Mouse (Mus musculus): Measurements from ENCODE around the gene Lhpp.
A peak's percentile ranks its signal among the peaks of the same experiment; 100 is the strongest.

Gene Lhpp

DNA sequence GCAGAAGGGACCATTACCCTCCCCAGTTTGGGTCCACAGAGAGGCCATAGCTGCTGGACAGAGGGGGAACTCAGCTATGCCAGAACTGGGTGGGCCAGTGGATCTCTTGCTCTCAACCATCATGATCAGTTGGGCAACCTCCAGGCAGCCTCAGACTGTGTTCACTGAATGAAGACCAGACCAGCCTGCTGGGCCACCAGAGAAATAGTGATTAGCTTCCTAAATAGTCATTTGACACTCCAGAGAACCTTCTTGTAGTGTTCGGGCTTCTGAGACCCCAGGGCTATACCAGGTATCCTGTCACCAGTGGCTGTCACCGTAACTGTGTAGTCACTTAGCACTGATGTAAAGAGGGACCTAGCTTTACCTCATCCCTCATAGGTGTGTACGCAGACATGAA is 71.9 kb downstream of the Lhpp start:
- no peak for DNase-seq (ENCODE audit: low read depth)

DNA sequence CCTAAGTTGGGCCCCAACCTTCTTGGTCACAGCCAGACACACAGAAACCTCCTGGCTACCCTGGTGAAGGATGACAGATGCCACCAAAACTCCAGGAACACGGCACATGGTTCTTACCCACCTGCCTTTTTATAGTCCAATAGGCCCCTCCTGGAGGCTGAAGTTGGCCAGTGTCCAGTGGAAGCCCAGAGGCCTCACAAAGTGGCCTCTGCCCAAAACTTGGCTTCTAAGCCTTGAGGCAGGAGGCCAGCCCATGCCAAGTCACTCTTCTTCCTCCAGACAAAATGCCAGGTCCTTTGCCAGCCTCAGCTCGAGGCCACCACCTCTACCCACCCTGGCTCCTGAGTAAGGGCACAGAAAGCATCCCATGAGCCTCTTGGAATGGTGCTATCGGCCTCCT is 72.5 kb downstream of the Lhpp start:
- no peak for DNase-seq (ENCODE audit: low read depth)

DNA sequence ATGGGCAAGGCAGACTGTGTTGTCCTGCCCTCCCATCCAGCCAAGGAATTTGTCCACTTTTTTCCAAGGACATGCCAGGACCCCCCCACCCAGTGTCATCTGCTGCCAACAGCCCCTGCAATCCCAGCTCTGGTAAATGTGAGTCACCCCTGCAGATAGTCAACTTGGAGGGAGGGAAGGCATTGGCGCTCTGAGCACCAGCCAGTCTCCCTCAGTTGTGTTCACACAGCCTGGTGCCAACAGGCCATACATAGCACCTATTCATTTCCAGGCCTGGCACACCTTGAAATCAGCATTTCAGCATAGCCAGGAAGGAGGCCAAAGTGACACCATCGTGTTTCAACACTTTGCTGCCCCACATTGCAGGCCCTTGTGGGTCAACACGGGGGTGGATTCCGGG is 73.5 kb downstream of the Lhpp start:
- no peak for DNase-seq (ENCODE audit: low read depth)

DNA sequence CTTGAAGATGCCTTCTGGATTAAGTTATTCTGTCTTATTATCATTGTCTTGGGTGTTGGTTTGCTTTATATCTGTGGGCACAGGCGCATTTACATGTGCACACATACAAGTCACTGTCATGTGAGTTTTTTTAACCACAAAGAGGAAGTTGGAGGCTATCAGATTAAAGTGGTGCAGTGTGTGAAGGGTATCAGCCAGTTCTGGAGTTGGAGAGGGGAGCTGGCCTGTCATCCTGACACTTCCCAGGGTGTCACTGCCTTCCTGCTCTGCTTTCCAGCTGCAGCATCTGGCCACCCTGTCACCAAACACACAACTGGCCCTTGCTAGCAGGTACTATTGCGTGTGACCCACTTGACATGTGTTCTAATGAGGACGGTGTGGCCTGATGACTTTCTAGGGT is 76.1 kb downstream of the Lhpp start:
- peak; percentile 57 for DNase-seq (ENCODE audit: low read depth)

DNA sequence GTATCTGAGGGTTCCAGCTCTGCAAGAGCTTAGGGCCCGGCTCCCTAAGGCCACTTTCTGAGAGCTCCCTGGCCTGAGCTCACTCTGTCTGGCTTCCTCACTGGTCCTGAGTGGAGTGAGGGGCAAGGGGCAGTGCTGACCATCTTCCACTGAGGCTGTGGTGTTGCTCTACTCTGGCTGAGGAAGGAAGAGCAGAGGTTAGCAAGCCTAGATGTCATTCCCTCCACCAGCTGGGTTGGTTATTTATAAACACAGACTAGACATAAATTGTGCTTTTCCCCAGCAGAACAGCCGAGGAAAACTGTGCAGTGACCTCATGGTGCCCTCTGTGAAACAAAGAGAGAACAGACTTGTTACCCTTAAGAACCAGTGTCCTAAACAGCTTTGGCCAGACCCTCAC is 77.5 kb downstream of the Lhpp start:
- no peak for DNase-seq (ENCODE audit: low read depth)

DNA sequence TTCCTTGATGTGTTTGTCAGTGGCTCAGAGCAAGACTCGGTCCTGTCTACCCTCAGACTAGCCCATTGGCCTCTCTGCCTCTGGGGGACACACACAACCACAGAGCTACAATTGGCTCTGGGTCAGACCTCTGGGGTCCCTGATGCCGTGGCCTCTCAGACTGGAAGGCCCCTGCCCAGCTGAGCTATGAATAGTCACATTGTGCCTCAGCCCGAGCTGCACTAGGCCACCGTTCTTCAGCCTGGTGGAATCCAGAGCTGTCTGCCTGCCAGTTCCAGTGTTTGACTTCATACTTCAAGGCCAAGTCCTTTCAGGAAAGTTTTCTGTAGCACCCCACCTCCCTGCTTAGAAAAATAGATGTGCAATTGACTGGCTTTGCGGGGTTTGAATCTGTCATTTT is 78.3 kb downstream of the Lhpp start:
- DNase-seq (ENCODE audit: low read depth): no peak

DNA sequence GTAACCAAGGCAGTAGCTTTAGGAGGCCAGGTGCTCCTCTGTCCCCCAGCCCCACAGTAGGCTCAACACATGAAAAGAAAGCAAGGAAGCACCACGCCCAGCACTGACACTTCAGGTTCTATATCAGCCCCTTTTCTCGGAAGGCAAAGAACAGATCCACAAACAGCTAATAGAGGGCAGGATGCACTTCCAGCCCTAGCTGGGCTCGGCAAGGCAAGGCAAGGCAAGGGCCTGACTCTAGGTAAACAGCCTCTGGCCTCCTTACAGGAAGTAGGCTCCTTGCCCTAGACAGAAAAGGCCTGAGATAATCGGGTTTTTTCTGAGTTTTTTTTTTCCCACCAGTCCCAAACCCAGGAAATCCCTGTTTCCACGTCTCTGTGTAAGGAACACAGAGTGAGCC is 79.3 kb downstream of the Lhpp start:
- DNase-seq (ENCODE audit: low read depth): no peak

DNA sequence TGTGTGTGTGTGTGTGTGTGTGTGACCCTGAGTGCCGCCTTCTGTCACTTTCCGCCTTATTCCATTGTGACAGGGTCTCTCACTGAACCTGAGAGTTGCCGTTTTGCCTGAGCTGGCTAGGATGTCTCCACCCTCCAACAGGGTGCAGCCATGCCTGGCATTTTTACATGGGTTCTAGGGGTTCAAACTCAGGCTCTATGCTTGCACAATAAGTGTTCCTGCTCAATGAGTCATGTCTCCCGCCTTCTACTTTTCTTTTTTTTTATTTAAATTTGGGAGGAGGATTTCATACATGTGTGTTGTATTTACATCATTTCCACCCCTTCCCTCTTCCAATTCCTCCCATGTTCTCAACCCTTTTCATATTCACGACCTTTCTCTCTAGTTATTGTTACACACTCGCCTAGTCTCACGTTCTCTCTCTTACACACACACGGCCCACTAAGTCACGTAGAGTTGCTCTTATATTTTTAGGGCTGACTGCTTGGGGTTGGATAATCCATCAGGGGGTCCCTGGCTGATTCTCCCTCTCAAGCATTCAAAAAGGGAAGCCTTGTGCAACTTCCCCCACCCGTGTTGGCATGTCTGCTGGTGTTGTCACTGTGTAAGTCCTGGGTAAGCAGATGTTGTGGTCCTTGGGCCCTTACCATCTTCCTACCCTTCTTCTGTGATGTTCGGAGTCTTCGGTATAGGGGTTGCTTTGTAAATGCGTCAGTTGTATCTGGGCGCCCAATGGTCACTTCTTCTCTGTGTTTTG is 80.5 kb downstream of the Lhpp start:
- no peak for DNase-seq (ENCODE audit: low read depth)

DNA sequence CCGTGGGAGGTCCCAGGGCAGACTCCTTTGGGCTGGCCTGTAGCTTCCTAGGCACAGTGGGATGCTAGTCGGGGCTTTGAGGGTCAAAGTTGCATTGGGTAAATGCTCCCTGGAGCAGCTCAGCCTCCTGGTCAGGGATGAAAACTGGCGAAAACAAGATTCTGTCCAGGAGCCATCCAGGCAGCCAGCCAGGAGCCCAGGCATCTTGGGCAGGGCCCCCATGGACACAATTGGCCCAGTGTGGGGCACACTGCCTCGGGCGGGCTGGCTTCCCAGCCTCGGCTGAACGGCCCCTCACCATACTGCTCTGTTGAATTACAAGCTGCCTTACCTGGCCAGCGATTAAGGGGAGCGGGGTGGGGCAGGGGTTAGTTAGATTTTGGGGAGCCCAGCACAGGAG is 82.3 kb downstream of the Lhpp start:
- no peak for DNase-seq (ENCODE audit: low read depth)

DNA sequence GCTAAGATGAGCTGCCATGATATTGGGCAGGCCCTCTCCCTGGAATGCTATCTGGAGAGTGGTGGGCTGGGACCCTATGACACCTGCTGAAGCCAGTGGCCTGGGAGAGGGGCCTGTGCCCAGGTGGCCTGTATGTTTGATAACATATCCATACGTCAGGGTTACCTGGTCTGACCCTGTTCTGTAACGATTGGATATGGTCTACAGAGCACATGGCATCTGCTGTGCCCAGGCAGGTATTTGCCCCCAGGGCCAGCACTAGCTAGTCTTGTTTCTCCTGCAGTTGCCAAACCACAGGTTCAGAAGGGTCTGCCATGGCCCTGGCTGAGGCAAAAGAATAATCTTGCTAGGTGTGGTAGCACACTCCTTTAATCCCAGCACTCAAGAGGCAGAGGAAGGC is 83.1 kb downstream of the Lhpp start:
- no peak for DNase-seq (ENCODE audit: low read depth)

DNA sequence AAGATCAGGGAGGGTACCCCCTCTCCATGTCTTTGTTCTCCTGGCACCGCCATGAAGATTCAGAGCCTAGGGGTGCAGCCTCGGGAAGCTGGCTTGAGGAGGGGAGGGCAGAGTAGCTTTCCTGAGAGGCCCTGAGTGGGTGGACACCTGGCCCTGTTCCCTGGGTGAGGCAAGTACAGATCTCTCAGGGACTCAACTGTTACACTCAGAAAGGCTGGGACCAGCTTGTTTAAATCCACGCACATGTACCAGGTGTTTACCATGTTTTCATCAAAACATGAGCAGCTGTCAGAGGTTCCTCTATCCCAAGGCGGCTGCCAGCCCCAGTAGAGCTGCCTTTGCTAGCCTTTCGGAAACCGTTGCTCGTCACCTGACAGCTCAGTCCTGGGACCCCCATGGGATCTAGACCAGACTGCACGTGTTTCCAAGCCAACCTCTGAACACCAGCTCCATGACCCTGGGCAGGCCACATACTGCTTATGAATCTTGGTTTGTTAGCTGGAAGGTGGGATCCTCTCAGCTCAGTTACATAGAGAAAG is 86.9 kb downstream of the Lhpp start:
- no peak for DNase-seq (ENCODE audit: low read depth)

DNA sequence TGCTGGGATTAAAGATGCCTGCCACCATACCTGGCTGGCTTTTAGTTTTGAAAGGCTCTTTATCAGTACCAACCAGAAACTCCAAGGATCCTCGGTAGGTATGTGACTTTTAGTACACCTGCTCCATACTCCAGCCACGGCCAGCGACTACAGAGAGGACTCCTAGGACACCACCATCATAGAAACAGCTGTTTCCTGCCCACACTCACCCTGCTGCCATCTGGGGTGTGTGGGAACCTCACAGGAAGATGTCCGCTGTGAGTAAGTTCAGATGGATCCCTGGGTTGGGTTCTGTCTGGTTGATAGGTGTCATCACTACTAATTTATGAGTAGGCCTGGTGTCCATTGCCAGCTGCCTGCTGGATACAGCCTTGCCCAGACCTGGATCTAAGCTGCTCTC is 88.3 kb downstream of the Lhpp start:
- no peak for DNase-seq (ENCODE audit: low read depth)

DNA sequence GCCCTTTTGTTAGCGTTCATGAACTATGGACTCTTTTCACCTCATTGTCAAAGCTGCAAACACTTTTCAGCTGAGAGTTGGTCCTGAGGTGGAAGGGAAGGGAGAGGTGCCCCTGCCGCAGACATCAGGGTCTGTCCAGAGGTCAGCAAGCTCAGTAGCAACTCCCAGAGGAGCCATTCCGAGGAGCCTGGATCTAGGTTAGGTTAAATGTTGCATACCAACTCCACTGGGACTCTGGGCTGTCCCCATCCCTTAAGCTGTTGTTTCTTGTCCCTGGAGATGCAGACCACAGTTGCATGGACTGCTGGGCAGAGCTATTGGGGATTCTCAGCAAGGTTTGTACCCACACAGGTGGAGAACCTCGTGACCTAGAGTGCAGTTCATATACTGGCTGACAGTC is 88.7 kb downstream of the Lhpp start:
- DNase-seq (ENCODE audit: low read depth): no peak

DNA sequence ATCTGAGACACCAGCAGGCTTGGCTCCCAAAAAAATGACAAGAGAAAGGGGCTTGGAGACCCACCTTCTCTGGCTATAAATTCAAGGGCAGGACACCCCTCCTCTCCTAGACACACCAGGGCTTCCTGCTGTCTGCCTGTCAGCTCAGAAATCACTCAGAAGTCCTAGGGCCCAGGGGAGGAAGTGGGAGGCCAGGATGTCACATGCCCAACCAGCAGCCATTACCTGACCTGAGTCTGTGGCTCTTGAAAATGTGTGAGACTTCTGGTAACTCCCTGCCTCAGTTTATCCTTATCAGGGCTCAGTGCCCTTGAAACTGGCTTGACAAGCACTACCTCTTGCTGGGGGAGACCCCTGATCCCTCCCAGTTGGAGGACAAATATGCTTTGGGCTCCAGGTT is 89.2 kb downstream of the Lhpp start:
- DNase-seq (ENCODE audit: low read depth): peak; percentile 58

DNA sequence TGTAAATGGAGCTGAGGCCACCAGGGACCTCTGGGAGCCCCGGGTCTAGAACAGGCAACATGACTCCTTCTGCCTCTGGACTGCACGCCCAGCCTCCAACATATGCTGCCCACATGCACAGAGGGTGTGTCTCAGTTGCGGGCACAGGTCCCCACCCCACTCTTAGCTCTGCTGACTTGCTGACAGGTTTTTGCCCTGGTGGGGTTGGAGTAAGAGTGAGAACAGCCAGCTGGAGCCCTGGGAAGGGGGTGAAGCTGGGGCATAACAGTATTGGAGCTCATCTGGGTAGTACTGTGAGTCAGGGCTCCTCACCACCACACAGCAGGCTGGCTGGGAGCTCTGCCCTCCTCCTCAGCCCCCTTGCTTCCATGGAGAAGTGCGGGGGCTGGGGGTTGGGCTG is 89.7 kb downstream of the Lhpp start:
- DNase-seq (ENCODE audit: low read depth): no peak

DNA sequence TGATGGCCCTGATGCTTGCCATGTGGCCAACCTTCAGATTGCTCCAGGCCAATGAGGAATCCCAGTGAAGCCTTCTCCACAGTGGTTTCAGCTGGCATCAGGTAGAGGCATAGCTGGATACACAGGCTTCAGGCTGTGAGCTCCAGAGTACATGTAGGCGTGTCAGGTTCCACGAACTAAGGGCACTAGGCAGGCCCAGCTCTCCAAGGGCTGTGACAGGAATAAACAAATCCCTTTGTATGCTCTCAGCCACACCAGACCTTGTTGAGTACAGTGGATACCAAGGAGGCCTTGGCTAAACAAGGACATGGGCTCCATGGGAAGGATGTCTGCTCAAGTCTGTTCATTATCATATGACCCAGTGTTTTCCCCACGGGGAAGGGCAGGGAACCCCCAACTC is 91.0 kb downstream of the Lhpp start:
- no peak for DNase-seq (ENCODE audit: low read depth)

DNA sequence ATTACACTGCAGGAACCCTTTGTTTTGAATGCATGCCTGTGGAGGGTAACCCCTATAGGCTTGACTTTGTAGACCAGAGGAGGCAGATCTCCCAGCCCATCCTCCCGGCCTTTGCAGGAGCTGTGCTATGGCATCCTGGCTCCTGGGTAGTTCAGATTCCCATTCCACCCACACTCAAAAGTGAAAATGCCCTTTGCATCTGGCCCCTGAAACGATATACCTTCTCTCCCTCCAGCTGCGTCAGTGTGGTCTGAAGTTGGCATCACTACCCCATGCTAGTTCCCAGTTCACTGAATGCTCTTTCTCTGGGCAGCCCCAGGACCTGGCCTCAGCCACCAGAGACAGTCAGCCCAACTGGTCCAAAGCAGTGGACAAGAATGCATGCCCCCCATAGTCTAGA is 91.6 kb downstream of the Lhpp start:
- no peak for DNase-seq (ENCODE audit: low read depth)

DNA sequence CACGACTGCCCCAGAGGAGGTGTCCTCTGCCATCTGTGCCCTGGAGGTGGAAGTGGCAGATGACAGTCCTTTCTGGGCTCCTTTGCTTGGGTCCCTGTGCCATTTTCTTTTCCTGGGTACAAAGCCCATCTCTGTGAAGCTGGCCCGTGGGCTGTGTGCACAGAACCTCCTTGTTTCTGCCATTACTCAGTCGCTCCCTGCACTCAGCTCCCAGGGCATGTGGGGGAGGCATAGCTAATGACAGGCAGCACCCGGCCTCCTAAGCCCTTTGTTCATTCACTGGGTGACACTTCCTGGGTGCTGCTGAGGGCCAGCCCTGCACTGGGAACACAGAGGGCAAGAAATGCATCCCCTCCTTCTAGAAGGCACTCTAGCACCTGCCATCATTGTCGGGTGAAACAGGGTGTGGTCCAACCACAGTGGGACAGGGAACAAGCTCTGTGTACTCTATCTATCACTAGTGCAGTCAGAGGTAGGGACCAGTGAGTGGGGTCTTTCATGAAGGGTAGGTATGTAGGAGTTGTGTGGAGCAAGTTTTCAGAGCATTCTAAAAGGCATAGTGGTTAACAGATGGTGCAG is 92.1 kb downstream of the Lhpp start:
- no peak for DNase-seq (ENCODE audit: low read depth)

DNA sequence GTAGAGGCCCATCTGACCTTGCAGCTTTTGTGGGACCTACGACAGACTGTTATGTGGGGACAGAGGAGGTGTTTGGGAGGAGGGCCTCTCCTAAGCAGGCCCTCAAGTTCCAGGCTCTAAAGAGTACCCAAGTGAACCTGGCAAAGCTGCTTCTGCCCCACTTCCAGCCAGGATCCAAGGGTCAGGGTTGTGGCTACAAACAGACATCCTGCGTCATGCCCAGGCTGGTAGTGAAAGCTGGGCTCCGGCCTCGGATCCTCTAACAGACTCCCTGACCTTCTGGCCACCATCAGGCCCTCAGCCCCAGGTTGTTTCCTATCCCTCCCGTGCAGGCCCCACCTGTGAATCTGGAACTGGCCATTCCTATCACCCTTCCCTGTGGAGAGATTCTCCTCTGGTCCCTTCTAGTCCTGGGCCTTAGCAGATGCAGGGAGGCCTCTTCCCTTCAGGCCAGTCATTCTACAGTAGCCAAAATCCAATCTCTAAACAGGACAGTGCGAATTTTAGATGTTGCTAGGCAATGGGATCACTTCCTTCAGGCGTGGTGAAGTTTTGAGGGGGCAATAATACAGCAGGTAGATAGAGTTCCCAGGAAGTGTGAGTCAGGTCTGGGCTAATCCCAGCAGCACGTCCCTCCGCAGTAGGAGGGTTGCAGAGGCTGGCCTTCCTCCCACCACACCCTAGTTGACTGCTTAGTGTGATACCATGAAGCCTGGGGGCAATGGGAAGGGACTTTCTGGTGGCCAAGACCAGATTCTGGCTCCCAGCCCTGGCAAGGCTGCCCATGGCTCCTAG is 93.3 kb downstream of the Lhpp start:
- no peak for DNase-seq (ENCODE audit: low read depth)

DNA sequence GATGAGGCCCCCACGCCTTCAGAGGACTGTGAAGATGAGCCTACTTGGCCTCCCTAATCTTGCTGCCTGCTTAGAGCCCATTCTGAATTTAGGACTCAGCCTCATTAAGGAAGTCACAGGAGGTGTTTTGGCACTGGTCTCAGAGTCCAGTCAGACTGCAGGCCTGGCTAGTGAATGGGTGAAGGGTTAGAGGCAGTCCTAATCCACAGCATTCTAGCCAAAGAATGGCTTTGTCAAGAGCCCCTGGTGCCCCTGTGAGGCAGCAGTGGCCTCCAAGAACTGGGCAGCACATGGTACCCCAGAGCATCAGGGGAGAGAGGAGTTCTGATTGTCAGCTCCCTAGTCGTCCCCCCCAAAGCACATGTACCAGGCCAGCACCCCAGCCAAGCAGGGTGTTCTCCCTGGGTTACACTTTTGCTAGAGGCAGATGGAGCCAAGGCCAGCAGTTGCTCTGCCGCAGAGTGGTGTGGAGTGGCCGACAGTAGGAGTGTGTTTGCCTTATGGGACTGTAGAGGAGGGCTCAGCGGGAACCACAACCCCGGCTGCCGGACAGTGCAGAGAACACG is 94.0 kb downstream of the Lhpp start:
- DNase-seq (ENCODE audit: low read depth): no peak

DNA sequence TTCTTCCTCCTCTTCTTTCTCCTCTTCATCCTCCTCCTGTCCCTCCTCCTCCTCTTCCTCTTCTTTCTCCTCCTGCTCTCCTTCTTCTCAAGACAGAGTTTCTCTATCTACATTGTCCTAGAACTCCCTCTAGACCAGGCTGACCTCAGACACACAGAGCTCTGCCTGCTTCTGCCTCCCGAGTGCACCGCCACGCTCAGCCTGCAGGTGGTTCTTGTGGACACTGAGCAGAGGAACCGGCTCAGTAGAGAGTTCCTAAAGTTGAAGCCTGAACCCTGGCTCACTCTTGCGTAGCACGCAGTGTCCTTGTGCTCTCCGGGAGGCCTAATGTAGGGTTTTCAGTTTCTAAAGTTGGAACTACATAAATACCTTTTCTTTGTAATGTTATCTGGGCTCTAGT is 94.7 kb downstream of the Lhpp start:
- DNase-seq (ENCODE audit: low read depth): peak; percentile 30

DNA sequence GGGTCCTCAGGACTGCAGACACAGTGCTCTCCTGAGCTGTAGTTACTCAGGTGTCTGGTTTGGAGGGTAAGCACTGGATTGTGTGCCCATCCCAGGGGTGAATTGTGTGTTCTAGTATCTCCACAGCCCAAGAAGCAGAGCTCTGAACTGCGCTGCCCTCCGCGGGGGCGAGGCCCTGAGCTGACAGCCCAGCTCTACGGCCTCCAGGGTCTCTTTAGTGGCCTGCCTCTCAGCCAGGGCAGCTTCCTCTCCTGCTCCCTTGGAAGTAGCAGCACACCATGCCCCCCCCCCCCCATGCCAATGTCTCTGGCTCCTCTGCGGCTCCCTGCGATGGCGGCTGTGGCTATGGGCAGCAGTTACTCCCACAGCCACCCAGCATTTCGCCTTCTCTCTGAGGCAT is 101.1 kb downstream of the Lhpp start:
- DNase-seq (ENCODE audit: low read depth): no peak

All from naive thymus-derived CD4-positive, alpha-beta T cell, adult 2 months (primary cell).